ENCODE assay signal across 10 mouse cellular contexts in the genomic region with DNA sequence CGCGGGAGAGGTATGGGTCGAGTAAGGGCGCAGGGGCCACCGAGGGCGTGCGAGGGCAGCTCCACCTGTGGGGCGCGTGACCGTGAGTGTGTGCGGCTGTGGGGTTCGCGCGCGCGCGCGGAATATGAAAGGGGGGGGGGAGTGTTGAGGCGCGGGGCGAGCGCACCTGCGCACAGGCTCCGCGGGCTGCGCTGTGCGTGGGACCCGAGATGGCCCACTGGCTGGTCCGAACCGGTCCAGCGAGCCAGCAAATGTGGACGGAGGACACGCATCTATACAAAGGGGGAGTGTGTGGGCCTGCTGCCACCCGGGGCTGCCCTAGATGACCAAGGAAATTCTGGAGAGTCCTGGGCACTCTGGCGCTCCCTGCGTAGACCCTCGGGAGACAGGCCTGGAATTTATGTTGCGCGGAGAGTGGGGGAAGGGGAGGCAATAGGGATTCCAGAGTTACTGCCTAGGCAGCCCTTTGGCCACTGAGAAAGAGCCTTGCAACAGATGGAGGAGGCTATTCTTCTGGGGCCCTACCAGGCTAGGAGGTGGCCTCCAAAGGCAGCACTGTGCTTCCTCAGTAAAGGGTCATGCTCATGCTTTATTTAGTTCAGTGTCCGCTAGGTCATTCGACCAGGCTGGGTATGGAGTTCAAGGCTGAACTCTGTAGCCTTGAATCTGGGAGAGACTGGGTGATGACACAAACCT. TPM values are rescaled to one million over a fixed set of nuclear protein-coding genes. Genes with fewer than 3 reads are reported as not detected.
A peak's percentile ranks its signal among the peaks of the same experiment; 100 is the strongest.
DNase-seq lines count a peak whose midpoint lies in the region; ATAC-seq lines count a peak whose summit lies in the region.
"Had no signal": no experiment of that assay in that cellular context is flagged by ENCODE, and none has a peak within 500 bp of the region (broad histone marks: within the 10 kb centered on the region; RNA-seq: fewer than 3 reads in every experiment).

No protein-coding gene starts in this region.

- under 1% methylated on average over 37 of the region's 41 CpGs for WGBS in kidney, embryonic 14.5 days
- under 1% methylated on average over 32 of the region's 41 CpGs for WGBS in lung, embryonic 16.5 days

- peak; percentile 84 for DNase-seq in cerebellum, adult 9-10 months
- DNase-seq in cerebellum, postnatal 14 days, result no peak
- DNase-seq in CD4-positive helper T cell, adult 2 months (ENCODE audit: low read depth, low spot score), result peak; percentile 74
- peak; percentile 32 for DNase-seq in heart, adult 8-10 months (ENCODE audit: low spot score)
- peak; percentile 77 for DNase-seq in retina, postnatal 1 day

- H3K4me2 ChIP-seq in kidney, embryonic 14.5 days (replicated peaks; ENCODE audit: low read depth, low read length), result peak overlapping the region; percentile 75
- H3K4me2 ChIP-seq in lung, embryonic 16.5 days (ENCODE audit: low read depth, low read length), result peak overlapping the region; percentile 81

- H3K9ac ChIP-seq in kidney, embryonic 14.5 days (ENCODE audit: low read depth, low read length), result peak overlapping the region; percentile 88
- peak overlapping the region; percentile 95 for H3K9ac ChIP-seq in lung, embryonic 16.5 days (ENCODE audit: low read length)

- no peaks in the 10 kb centered on the region for H3K27me3 ChIP-seq in kidney, embryonic 14.5 days (ENCODE audit: control insufficient read depth, insufficient read depth, low read length)
- H3K27me3 ChIP-seq in lung, embryonic 16.5 days (ENCODE audit: control insufficient read depth, insufficient read depth, low read depth, low read length), result no peaks in the 10 kb centered on the region

- H3K9me3 ChIP-seq in kidney, embryonic 14.5 days (ENCODE audit: control insufficient read depth, low read length), result peaks cover 23% of the 10 kb centered on the region
- H3K9me3 ChIP-seq in lung, embryonic 16.5 days (ENCODE audit: control insufficient read depth, low read length), result peaks cover 25% of the 10 kb centered on the region

- peak; percentile 7 for ATAC-seq in common myeloid progenitor, adult 5-6 weeks (replicated peaks; ENCODE audit: low read depth, poor library complexity, severe bottlenecking)
- peak; percentile 67 for ATAC-seq in kidney, embryonic 14.5 days (ENCODE audit: low FRiP score, low TSS enrichment)
- ATAC-seq in lung, embryonic 16.5 days (ENCODE audit: low read depth), result peak; percentile 53

- H3K27ac ChIP-seq in kidney, embryonic 14.5 days (ENCODE audit: low read depth, low read length), result peak overlapping the region; percentile 92
- H3K27ac ChIP-seq in lung, embryonic 16.5 days (ENCODE audit: low read length), result peak overlapping the region; percentile 90

- H3K36me3 ChIP-seq in kidney, embryonic 14.5 days (ENCODE audit: control insufficient read depth, insufficient read depth, low read length), result peaks cover 33% of the 10 kb centered on the region
- peaks cover 35% of the 10 kb centered on the region for H3K36me3 ChIP-seq in lung, embryonic 16.5 days (ENCODE audit: control insufficient read depth, insufficient read depth, low read length)

- H3K4me1 ChIP-seq in kidney, embryonic 14.5 days (ENCODE audit: control insufficient read depth, insufficient read depth, low read length), result peaks cover 10% of the 10 kb centered on the region; the same call in 1 of the 2 replicates
- peaks cover 15% of the 10 kb centered on the region for H3K4me1 ChIP-seq in lung, embryonic 16.5 days (replicated peaks; ENCODE audit: control insufficient read depth, insufficient read depth, low read length)

- H3K4me3 ChIP-seq in kidney, embryonic 14.5 days (ENCODE audit: low read length), result peak overlapping the region; percentile 91
- H3K4me3 ChIP-seq in lung, embryonic 16.5 days (ENCODE audit: low read length), result peak overlapping the region; percentile 87

RNA-seq across cellular contexts. Expression of gene Gm44965, which starts 0.5 kb away (rescaled TPM):
- total RNA-seq in common myeloid progenitor, adult 5-6 weeks (2017), result not detected in 2 replicates
- total RNA-seq in heart, adult 8-10 months (2022), result 1 to 10 TPM in 2 of 4 experiments, not detected in 2; 1.0 to 2.8 TPM
- 0.77 TPM in 1 of 2 replicates, not detected in the other for polyA plus RNA-seq in kidney, embryonic 14.5 days (2014; fragmentation: Nextera tagmentation; extraction: Ambion mirVana)
- not detected in 2 replicates for polyA plus RNA-seq in lung, embryonic 16.5 days (2015; fragmentation: Nextera tagmentation; extraction: Ambion mirVana)
- total RNA-seq: MEL; neutrophil, adult 5-6 weeks had no signal

RNA-seq across cellular contexts. Expression of gene Repin1, which starts 0.5 kb away (rescaled TPM):
- 19.7 and 23.1 TPM in 2 replicates for total RNA-seq in common myeloid progenitor, adult 5-6 weeks (2017)
- total RNA-seq in heart, adult 8-10 months (2022), result 10 to 100 TPM; 35.5 to 40.9 (median 36.3) TPM
- 32.6 and 47.0 TPM in 2 replicates for polyA plus RNA-seq in kidney, embryonic 14.5 days (2014; fragmentation: Nextera tagmentation; extraction: Ambion mirVana)
- 30.5 and 32.3 TPM in 2 replicates for polyA plus RNA-seq in lung, embryonic 16.5 days (2015; fragmentation: Nextera tagmentation; extraction: Ambion mirVana)
- total RNA-seq: MEL had no signal

RNA-seq across cellular contexts. Expression of gene Gm45021, which starts 4.8 kb away (rescaled TPM):
- not detected in 2 replicates for total RNA-seq in common myeloid progenitor, adult 5-6 weeks (2017)
- not detected for total RNA-seq in heart, adult 8-10 months (2022)
- not detected in 2 replicates for polyA plus RNA-seq in kidney, embryonic 14.5 days (2014; fragmentation: Nextera tagmentation; extraction: Ambion mirVana)
- polyA plus RNA-seq in lung, embryonic 16.5 days (2015; fragmentation: Nextera tagmentation; extraction: Ambion mirVana), result not detected in 2 replicates
- total RNA-seq: MEL; neutrophil, adult 5-6 weeks had no signal

RNA-seq across cellular contexts. Expression of gene Zfp775, which starts 7.7 kb away (rescaled TPM):
- total RNA-seq in common myeloid progenitor, adult 5-6 weeks (2017), result 2.1 and 3.3 TPM in 2 replicates
- 10 to 100 TPM; 12.9 to 15.5 (median 14.1) TPM for total RNA-seq in heart, adult 8-10 months (2022)
- polyA plus RNA-seq in kidney, embryonic 14.5 days (2014; fragmentation: Nextera tagmentation; extraction: Ambion mirVana), result 5.7 and 6.6 TPM in 2 replicates
- 6.2 and 7.4 TPM in 2 replicates for polyA plus RNA-seq in lung, embryonic 16.5 days (2015; fragmentation: Nextera tagmentation; extraction: Ambion mirVana)
- total RNA-seq: MEL had no signal

RNA-seq across cellular contexts. Expression of gene Rarres2, which starts 21.6 kb away (rescaled TPM):
- not detected in 2 replicates for total RNA-seq in common myeloid progenitor, adult 5-6 weeks (2017)
- 100 to 1,000 TPM in 1 of 4 experiments, 10 to 100 TPM in 3; 62.1 to 108 (median 77.5) TPM for total RNA-seq in heart, adult 8-10 months (2022)
- 44.2 and 59.0 TPM in 2 replicates for polyA plus RNA-seq in kidney, embryonic 14.5 days (2014; fragmentation: Nextera tagmentation; extraction: Ambion mirVana)
- polyA plus RNA-seq in lung, embryonic 16.5 days (2015; fragmentation: Nextera tagmentation; extraction: Ambion mirVana), result 101 and 114 TPM in 2 replicates
- total RNA-seq: MEL; neutrophil, adult 5-6 weeks had no signal

Comparison
In these comparisons a context has a peak if more than half of its experiments do, and no peak if none do; other contexts are left out.
1. DNase-seq: peak in cerebellum, adult 9-10 months (single experiment), CD4-positive helper T cell, adult 2 months (single experiment), heart, adult 8-10 months (single experiment) and retina, postnatal 1 day (single experiment); none in cerebellum, postnatal 14 days (0 of 2).
2. ATAC-seq: peak in every context shown above with its lines; median percentile 67 in kidney, embryonic 14.5 days; 53 in lung, embryonic 16.5 days; 7 in common myeloid progenitor, adult 5-6 weeks.